Mouse (Mus musculus) cerebellum, postnatal 14 days (tissue): Measurements from ENCODE around the gene Rorb.

Experiments
- DNase-seq, 2 experiments: peaks; one replicate each; pipeline ENCODE4 v3.0.0; 2021; ENCODE audit warnings: mixed read lengths in 2 of 2

Gene Rorb

DNA sequence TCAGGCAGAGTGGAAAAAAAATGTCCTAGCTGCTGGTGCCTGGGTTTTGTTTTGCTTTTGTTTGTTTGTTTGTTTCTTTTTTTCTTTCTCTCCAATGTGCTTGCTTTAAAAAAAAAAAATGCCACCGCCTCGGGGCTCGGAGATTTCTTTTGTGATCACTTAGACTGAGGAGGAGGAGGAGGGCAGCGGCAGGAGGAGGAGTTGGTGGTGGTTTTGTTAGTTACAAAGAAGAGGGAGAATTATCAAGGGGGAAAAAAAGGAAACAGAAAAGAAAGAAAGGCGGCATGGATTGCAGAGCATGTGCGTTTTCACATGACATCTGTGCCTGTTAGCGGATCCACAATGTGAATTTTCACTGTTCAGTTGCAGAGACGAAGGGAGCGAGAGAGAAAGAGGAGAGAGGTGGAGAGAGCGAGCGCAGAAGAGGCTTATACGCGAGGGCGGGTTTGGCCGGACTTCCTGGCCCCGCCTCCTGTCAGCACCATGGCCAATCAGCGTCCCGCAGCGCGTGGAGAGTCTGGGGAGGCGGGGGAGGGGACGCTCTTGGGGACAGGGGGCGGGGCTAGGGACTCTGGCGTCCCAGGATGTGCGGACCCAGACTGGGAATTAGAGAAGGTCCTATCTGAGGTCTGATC lies at the start of gene Rorb:
TSS of gene Rorb (minus strand) at position 404 of the 635 bp plus-strand sequence.
- DNase-seq = peak; percentile 89 to 90

GRCm38 (mm10) chr19:19148847-19149246 lies 37.9 kb upstream of the Rorb start:
- no peak for DNase-seq

- DNase-seq = no peak
Measured at GRCm38 (mm10) chr19:19144447-19144846, 33.5 kb upstream of the Rorb start.

GRCm38 (mm10) chr19:19136856-19137255 lies 25.9 kb upstream of the Rorb start:
- DNase-seq = no peak

GRCm38 (mm10) chr19:19135838-19136237 lies 24.8 kb upstream of the Rorb start:
- DNase-seq = no peak

DNA sequence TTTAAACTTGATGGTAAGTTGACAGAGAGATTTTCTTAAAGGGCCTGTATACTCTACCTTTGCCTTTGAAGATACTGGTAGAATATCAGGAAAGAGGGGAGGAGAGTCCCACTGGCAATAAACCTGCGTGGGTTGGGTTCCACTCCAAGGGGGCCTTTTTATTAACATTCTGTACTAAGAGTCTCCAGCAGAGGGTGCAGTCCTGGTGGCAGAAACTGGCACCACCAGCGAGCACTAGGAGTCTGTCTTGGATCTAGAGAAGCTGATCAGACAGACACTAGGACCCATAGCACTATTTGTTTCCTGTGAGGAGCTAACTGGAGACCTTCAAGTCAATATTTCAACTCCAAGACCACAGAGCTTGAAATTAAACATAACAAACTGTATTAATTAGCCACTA lies 11.3 kb upstream of the Rorb start:
- peak; percentile 3 to 6 for DNase-seq

DNA sequence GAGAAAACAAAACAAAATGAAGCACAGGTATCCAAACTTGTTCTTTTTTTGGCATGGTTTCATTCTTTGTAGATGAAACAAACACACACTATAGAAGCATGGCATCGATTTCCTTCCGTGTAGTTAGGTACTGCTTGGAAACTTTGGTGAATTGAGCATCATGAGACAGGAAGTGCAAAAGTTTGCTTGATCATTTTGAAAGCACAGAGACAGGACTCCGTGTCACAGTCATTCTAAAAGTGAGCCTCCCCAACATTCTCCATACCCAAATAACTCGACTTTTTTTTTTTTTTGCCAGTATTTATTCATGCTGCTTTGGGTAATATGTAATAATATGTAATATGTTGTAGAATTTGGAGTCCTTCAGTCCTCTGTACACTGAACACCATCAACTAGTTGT lies 1.2 kb upstream of the Rorb start:
- no peak for DNase-seq

DNA sequence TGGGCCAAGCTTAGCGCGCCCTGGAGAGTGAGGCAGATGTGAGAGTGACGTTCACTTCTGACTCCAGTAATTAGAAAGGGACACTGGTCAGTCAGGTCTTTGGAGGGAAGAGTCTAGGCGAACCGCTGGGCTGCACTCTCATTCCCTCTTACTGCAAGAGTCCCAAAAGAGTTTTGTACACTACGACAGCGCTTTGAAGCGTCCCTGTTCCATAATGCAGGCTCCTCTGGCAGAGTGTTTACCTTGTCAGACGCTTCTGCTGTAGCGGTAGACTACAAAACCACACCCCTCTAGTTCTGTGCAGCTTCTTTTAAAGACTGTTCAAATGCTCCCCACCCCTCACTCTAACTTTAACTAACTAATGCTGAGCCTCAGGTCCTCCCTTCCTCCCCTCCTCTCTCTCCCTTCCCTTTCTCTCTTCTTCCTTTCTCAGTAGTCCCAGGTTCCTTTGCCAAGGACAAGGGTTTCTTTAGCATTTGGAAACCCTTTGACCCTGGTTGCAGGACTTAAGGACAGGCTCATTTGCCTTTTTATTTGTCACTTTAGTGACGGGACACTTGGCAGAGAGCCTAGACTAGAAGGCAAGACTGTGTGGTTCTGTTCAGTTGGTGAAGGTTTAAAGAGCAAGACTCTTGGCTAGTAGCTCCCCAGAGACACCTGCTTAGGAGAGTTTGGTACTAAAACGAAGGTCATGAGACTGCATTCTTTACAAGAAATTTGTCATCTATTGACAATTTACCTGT lies 603 bp upstream of the Rorb start:
- no peak for DNase-seq

- peak; percentile 61 to 63 for DNase-seq
Measured at GRCm38 (mm10) chr19:19110011-19110768, 806 bp downstream of the Rorb start.

DNA sequence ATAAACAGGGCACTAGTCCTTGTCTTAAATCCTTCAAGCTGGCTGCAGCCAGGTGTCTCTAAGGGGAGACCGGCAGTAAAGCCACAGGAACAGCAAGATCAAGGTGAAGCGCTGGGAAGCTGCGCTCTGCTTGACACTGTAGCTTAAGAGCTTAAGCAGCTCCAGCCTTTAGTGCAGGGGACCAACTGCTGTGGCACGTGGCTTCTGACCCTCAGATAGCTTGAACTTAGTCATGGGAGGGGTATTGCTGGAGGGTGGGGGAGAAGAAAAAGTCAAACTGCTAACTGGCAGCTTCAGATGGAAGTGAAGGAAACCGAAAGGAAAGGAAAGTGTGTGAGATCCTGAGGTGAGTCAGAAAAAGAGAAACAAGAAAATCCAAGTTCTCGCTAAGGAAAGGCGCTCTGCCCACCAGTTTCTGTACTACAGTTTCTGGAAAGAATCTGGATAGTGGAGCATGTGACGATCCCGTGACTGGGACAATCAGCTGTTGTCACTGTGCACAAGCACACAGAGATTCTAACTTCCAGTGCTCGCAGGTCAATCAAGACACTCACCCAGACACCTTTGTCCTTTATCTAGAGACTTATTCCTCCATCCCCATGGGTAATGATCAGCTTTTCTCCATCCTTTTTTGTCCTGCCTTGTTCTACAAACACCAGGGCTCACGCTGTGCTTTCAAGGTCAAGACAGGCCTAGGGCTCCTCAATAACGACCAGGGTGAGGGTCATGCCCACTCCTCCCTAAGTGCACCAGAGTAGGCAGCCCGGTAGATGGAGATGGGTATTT lies 2.2 kb downstream of the Rorb start:
- no peak for DNase-seq

GRCm38 (mm10) chr19:19104581-19104980 lies 6.4 kb downstream of the Rorb start:
- DNase-seq = no peak

DNA sequence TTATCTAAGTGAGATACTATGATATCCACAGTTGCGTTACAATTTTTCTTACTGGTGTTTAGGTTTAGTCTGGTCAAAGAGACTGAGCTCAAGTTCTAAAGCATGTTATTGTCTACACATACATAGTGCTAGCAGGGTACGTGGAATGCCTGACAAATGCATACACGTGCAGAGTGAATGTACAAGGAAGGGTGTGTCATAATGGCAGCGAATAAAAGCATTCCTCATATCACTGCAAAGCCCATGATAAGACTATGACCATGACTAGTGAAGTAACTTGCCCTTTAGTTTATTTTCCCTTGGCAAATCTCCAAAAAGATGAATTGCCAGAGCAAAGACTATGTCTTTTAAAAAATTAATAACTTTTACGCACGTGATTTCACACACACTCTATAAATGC lies 13.8 kb downstream of the Rorb start:
- no peak for DNase-seq

DNA sequence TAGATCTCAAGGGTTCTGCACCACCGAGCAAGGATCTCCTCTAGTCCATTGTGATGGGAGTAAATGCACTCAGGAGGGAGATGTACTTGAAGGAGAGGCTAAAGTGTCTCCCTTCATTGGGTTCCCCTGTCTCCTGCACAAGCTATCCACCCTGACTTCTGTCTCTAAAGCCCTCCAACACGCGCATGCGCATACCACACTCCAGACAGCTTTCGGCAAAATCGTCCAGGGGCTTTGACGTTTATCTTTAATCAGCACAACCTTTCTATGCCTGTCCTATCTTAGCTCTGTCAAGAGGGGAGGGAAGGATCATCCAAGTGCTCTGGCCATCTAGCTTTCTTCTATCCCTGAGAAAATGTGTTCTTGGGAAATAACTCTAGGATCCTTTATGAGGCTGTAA lies 21.6 kb downstream of the Rorb start:
- DNase-seq = no peak

DNA sequence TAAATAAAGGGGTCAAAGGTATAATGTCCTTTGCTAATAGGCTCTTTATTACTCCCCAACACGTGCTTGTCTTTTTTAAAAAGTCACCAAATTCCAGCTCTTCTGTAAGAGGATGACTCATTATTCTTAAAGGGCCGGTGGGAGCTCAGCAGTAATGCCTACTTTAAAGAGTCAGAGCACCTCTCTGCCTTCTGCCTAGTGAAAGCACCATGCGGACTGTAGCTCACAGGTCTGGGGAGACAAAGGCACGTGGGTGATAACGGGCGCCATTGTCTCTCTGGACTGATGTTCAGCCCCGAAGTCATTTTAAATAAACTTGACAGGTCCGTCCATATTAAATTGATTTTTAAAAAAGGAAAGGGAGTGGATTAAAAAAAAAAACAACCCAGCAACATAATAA lies 33.1 kb downstream of the Rorb start:
- DNase-seq = no peak

DNA sequence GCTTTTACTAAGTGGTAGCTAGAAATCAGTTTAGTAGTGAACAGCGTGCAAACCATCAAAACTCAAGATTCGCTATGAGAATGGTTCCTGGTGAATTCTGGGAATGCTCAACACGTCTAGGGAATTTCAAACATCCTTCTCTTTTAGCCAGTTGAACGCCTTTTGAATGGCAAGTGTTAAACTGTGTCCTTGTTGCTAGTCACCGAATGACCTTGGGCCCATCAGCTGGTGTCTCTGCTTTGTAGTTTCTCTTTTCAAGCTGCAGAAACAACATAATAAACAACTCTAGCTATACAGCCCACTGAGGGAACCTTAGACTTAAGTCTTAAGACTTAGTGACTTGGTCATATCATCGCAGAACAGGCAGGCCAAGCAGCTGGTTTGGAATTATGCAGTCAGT lies 36.2 kb downstream of the Rorb start:
- DNase-seq = no peak

DNA sequence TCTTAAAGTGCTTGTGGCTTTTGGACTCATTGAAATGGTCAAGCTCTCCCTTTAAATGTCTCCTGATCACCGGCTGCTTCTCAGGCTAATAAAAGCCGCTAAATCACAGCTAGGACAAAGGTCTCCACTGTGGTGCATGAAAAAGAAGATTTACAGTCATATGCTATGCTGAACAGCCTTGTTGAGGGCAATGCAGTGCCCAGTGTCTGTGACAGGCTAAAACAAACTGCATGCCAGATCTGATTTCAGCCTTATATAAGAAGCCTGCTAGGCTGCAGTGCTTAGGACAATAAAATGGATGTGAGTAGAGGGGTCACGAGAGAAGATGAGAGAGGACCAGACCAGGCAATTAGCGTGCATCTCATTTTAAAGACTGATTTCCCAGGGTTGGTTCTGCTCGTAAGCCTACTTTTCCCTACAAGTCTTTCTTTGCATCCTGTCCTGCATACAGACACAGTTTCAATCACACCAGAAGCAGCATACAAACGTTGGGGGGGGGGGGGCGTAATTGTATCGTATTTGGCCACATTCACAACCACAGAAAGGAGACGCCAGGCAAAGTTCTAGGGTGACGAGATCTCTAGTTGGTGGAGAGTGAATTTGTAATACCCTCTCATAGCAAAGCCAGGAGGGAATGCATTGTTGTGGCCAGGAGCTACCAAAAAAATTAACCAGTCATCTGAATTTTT lies 52.1 kb downstream of the Rorb start:
- DNase-seq = no peak

DNA sequence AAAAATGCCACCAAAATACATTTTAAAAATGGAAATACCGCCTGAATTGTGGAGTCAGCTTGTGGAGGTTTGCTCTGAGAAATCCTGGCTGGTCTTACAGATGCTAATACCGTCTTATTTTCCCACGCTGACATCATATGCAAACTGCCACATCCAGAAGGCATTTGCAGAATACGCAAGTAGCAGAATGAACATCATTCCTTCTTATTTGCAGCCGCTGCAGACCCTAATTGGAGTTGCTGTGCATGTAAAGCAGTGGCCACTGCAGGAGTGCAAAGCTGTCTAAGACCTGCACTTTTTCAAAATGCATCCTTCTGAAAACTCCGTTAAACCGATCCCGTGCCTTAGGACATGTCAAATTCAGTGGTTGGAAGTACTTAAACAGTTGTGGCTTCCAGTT lies 52.8 kb downstream of the Rorb start:
- DNase-seq = no peak

DNA sequence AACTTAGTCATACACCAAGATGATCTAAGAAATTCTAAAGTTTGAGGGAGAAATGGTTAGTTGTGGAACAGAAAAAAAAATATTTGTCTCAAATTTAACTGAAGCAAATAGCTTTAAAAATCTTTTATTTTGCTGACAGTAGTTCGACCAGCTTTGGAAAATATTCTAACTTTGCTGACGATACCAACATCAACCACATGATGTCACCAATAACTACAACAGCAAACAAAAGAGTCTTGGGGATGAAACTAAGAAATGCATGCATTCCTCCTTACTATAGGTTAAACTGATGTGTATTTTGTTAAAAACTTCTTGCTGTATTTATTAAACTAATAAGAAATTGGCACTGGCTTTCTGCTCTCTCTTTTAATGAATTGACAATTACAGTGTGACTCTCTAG lies 67.9 kb downstream of the Rorb start:
- peak in 1 of 2 experiments; percentile 10 for DNase-seq

GRCm38 (mm10) chr19:19040800-19041199 lies 70.2 kb downstream of the Rorb start:
- DNase-seq = no peak

DNA sequence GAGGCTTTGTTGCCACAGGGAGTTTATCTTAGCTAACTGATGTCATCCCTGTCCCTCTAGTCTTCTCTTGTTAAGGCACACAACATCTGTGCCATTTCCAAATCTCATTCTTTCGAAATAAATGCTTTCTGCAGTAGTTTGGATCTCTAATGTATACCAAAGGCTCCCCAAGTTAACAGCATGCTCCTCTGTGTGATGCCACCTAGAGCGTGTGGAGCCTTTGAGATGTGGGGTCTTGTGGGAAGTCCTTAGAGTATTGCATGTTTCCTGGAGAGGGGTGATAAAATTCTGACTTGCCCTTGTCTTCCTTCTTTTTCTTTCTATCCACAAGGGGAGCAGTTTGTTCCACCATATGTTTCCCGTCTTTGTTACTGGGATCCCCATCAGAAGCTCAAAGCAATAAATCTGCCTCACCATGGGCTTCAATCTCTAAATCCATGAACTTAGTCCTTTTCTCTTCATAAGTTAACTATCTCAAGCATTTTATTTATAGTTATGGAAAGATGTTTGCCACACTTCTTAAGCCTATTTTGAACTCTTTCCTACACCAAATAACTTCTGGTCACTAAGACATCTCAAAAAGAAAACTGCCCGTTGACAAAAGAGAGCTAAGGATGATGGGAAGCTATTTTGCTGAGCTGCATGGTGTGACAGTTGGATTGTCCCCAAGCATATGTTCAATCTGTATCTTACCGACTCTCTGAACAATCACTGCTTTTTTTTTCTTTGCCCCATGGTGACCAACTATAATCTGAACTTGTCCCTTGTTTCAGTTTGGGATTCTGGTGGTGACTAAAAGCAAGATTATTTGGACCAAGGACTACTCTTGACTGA lies 76.3 kb downstream of the Rorb start:
- DNase-seq = no peak

- DNase-seq = no peak
Measured at GRCm38 (mm10) chr19:19033974-19034373, 77.0 kb downstream of the Rorb start.

- no peak for DNase-seq
Measured at GRCm38 (mm10) chr19:19005144-19005543, 105.9 kb downstream of the Rorb start.
